Mouse (Mus musculus): ENCODE data around the gene AC109138.7. TPM values are rescaled to one million over a fixed set of nuclear protein-coding genes. Genes with fewer than 3 reads are reported as not detected.

The AC109138.7 gene
- polyA plus RNA-seq, 1 experiment = not detected

DNA sequence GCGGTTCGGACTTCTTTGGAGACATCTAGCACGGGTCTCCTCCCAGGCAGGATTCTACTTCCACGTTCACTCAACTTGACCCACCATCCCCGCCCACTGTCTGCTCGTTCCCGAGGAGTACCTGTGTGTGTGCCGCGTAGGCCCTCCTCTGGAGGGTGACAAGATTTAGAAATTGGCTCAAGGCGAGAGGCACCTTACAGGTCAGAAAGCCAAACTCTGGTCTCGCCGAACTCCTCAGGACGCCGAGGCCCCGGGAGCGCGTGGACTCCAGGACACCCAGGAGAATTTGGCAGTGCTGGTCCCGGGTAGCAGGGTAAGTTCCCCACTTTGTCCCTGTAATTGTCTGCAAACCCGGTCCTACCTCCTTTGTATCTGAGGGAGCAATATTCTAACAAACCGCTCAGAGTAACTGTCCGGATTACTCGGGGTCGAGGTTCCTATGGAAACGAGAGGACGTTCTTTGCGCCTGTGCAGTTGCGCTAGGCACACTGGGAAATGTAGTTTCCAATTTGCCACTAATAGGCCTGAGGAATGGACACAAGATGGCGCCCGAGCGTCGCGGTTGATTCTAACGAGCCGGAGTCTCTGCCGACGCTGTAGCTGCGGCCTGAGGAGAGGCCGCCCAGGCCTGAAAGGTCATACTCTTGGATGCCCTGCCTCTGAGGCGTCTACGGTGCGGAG lies 43.2 kb downstream of the AC109138.7 start:
- TF ChIP-seq POLR2A (IDR thresholded peaks at IDR 0.05; ENCODE audit: borderline replicate concordance, extremely low read depth, insufficient read depth, insufficient read length, poor library complexity, severe bottlenecking) = peak; percentile 10; the same call in 1 of the 2 replicates
- peak; percentile 94 for TF ChIP-seq CTCF (IDR thresholded peaks at IDR 0.05; ENCODE audit: borderline replicate concordance, extremely low read depth, insufficient read depth, insufficient read length)
- peak; percentile 97 for DNase-seq (ENCODE audit: low read depth)

- no peak for DNase-seq (ENCODE audit: low read depth)
- no peak for TF ChIP-seq CTCF (IDR thresholded peaks at IDR 0.05; ENCODE audit: borderline replicate concordance, extremely low read depth, insufficient read depth, insufficient read length)
- TF ChIP-seq POLR2A (IDR thresholded peaks at IDR 0.05; ENCODE audit: borderline replicate concordance, extremely low read depth, insufficient read depth, insufficient read length, poor library complexity, severe bottlenecking) = no peak
Observed at GRCm38 (mm10) chr19:4257897-4258252, 43.7 kb downstream of the AC109138.7 start.

DNA sequence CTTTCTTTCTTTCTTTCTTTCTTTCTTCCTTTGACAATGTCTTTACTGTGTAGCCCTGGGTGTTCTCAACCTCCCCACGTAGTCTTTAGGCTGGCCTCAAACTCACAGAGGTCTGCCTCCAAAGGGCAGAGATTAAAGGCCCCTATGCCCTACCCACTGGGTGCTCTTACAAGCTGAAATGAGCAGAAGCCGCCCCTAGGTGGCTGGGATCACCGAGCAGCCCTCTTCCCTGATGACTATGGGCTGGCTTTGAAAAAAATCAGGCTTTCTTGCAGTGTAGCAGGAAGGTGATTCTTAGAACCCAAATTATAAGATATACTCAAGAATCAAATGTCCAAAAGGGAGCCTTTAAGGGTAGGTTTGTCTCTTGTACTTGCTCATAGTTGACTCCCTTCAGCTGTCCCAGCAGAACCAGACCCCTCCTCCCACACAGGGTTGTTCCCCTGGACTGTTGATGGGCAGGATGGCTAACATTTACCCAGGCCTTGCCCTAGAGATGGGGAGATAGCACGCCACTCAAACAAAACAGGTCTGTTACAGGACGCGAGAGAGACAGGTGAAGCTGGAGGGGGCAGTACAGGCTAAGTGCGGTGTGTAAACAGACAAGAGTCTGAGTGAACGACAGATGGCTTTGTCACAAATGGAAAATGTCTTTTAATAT lies 47.0 kb downstream of the AC109138.7 start:
- peak; percentile 14 for DNase-seq (ENCODE audit: low read depth)
- peak; percentile 26; the same call in 1 of the 2 replicates for TF ChIP-seq CTCF (IDR thresholded peaks at IDR 0.05; ENCODE audit: borderline replicate concordance, extremely low read depth, insufficient read depth, insufficient read length)
- no peak for TF ChIP-seq POLR2A (IDR thresholded peaks at IDR 0.05; ENCODE audit: borderline replicate concordance, extremely low read depth, insufficient read depth, insufficient read length, poor library complexity, severe bottlenecking)

DNA sequence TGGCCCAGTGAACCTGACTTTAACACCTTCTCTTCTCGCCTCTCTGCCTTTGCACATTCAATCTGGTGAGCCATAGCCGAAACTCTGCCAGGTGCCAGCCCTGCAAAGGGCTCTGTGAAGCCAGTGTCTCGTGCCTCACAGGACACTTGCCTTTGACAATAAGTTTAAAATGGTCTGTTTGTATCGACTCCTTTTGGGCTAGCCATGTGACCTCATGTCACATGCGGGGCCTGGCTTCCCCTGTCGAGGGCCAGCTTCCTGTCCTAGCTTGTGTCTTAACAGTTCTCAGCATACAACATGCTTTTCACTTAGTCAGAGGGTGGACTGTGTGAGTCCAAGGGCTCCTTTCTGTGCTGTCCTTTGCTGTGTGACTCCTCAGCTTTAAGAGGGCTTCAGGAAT lies 48.6 kb downstream of the AC109138.7 start:
- TF ChIP-seq CTCF (IDR thresholded peaks at IDR 0.05; ENCODE audit: borderline replicate concordance, extremely low read depth, insufficient read depth, insufficient read length) = no peak
- TF ChIP-seq POLR2A (IDR thresholded peaks at IDR 0.05; ENCODE audit: borderline replicate concordance, extremely low read depth, insufficient read depth, insufficient read length, poor library complexity, severe bottlenecking) = no peak
- no peak for DNase-seq (ENCODE audit: low read depth)

DNA sequence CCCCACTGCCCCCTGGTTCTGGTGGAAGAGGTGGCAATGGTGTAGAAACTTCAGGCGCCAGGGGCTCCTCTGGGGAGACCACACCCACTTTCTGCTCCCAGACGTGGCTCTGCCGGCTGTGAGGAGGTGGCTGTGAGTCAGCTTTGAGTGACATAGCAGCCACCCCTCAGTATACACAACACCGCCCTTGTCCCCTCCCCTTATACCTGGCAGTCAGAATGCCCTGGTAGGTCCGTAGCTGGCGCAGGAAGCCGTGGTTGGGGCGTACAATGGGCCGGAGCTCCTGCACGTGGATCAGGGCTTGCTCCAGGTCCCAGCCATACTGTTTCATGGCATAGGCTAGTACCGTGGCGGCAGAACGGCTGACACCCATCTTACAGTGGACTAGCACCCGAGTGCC lies 49.5 kb downstream of the AC109138.7 start:
- DNase-seq (ENCODE audit: low read depth) = no peak
- TF ChIP-seq POLR2A (IDR thresholded peaks at IDR 0.05; ENCODE audit: borderline replicate concordance, extremely low read depth, insufficient read depth, insufficient read length, poor library complexity, severe bottlenecking) (no peak), CTCF (IDR thresholded peaks at IDR 0.05; ENCODE audit: borderline replicate concordance, extremely low read depth, insufficient read depth, insufficient read length) (no peak)

DNA sequence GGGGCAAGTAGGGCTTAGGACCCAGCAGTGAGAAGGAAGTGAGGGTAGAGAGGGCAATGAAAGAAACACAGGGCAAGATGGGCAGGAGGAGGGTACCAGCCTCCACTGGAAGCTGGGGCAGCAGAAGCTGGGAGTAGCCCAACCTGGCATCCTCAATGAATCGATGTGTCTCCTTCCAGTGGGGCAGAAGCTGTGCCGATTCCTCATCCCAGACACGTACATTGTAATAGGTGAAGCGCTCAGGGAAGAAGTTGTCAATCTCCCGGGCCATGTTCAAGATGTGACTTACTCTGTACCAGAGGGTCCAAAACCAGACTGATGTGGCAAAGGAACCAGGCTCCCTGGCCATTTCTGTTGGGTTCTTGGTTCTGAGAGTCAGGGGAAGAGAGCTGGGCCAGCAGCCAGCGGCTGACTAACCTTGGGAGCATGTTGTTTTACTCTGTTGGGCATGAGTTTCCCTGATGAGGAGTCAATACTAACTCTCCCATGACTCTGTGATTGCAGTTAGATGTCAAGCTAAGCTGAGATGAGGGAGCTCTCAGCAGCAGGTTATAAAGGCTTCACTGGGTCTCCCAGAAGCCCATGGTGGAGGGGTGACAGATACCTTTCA lies 50.1 kb downstream of the AC109138.7 start:
- TF ChIP-seq CTCF (IDR thresholded peaks at IDR 0.05; ENCODE audit: borderline replicate concordance, extremely low read depth, insufficient read depth, insufficient read length) = no peak
- TF ChIP-seq POLR2A (IDR thresholded peaks at IDR 0.05; ENCODE audit: borderline replicate concordance, extremely low read depth, insufficient read depth, insufficient read length, poor library complexity, severe bottlenecking) = no peak
- no peak for DNase-seq (ENCODE audit: low read depth)

GRCm38 (mm10) chr19:4265956-4266355 lies 51.8 kb downstream of the AC109138.7 start:
- no peak for DNase-seq (ENCODE audit: low read depth)
- TF ChIP-seq POLR2A (IDR thresholded peaks at IDR 0.05; ENCODE audit: borderline replicate concordance, extremely low read depth, insufficient read depth, insufficient read length, poor library complexity, severe bottlenecking) (no peak), CTCF (IDR thresholded peaks at IDR 0.05; ENCODE audit: borderline replicate concordance, extremely low read depth, insufficient read depth, insufficient read length) (0 out of 2 replicates have a peak, but pooled peaks have one; percentile 6)

- TF ChIP-seq CTCF (IDR thresholded peaks at IDR 0.05; ENCODE audit: borderline replicate concordance, extremely low read depth, insufficient read depth, insufficient read length) = no peak
- no peak for TF ChIP-seq POLR2A (IDR thresholded peaks at IDR 0.05; ENCODE audit: borderline replicate concordance, extremely low read depth, insufficient read depth, insufficient read length, poor library complexity, severe bottlenecking)
- DNase-seq (ENCODE audit: low read depth) = peak; percentile 24
Observed at GRCm38 (mm10) chr19:4268566-4269361, 54.6 kb downstream of the AC109138.7 start, which contains the start of gene Ssh3. Gene Ssh3, minus strand, starts transcription at chr19:4269180.

GRCm38 (mm10) chr19:4270187-4270586 lies 56.0 kb downstream of the AC109138.7 start:
- DNase-seq (ENCODE audit: low read depth) = no peak
- TF ChIP-seq CTCF (IDR thresholded peaks at IDR 0.05; ENCODE audit: borderline replicate concordance, extremely low read depth, insufficient read depth, insufficient read length) (no peak), POLR2A (IDR thresholded peaks at IDR 0.05; ENCODE audit: borderline replicate concordance, extremely low read depth, insufficient read depth, insufficient read length, poor library complexity, severe bottlenecking) (no peak)

DNA sequence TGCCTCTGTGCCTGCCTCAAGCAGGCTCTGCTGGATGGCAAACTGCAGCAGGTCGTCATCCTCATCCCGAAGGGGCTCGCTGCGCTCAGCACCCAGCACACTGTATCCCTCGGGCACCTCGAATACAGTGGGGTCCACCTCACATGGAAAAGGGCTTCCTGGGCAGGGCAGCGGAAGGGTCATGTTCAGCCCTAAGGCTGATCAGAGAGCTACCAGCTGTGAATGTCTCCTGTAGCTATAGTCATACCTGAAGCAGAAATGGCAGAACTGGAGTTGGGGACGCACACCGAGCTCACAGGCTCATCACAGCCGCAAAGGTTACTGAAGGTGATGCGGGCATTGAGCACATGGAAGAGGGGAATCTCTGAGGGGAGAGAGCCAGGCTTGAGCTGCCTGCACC lies 56.8 kb downstream of the AC109138.7 start:
- TF ChIP-seq POLR2A (IDR thresholded peaks at IDR 0.05; ENCODE audit: borderline replicate concordance, extremely low read depth, insufficient read depth, insufficient read length, poor library complexity, severe bottlenecking) = no peak
- no peak for TF ChIP-seq CTCF (IDR thresholded peaks at IDR 0.05; ENCODE audit: borderline replicate concordance, extremely low read depth, insufficient read depth, insufficient read length)
- DNase-seq (ENCODE audit: low read depth) = no peak

GRCm38 (mm10) chr19:4279487-4279886 lies 65.3 kb downstream of the AC109138.7 start:
- DNase-seq (ENCODE audit: low read depth) = no peak
- TF ChIP-seq CTCF (IDR thresholded peaks at IDR 0.05; ENCODE audit: borderline replicate concordance, extremely low read depth, insufficient read depth, insufficient read length) (no peak; the same call in 1 of the 2 replicates), POLR2A (IDR thresholded peaks at IDR 0.05; ENCODE audit: borderline replicate concordance, extremely low read depth, insufficient read depth, insufficient read length, poor library complexity, severe bottlenecking) (no peak)

Measured in brain, embryonic 14.5 days (tissue).